Mouse (Mus musculus) cortical plate, adult 2 months (tissue): ENCODE measurements at regions not wholly inside any gene's neighbourhood (a gene's known extent, or its start where the extent isn't known, plus 50 kb on each side); places are given as distances from the start of the nearest gene placed in this dataset.

ENCODE experiments used
- CTCF ChIP-seq: fragments of 200-500 bp; IDR thresholded peaks from 2 replicates; pipeline ENCODE4 v1.5.1; 2011; ENCODE audit warnings: mild to moderate bottlenecking, control low read depth, low read length; ENCODE audit not compliant: insufficient read depth; ENCODE audit errors: extremely low read depth
- POLR2A ChIP-seq: fragments of 200-500 bp; IDR thresholded peaks from 2 replicates; pipeline ENCODE4 v1.6.1; 2011; ENCODE audit warnings: mild to moderate bottlenecking, low read length, control low read depth; ENCODE audit not compliant: insufficient read depth; ENCODE audit errors: extremely low read depth

DNA sequence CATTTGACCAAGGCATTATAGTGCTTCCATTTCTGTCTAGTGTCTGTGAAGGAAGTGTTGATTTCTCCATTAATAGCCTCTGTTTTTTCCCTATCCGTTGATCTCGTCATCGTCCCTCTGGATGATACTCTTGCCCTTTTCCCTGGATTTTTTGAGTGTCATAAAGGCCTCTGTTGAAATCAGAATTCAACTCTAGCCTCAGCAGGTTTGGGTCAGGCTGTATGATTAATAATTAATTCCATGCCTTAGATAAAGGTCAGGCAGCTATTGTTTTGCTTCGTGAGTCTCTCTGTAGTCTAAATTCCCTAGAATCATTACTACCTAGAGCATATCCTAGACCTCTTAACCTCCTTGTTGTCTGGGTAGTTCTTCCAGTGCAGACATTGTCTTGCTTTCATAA is 63.0 kb upstream of the Vwde start:
- no peak for TF ChIP-seq CTCF
- no peak for TF ChIP-seq POLR2A
